Mouse (Mus musculus): ENCODE measurements around the gene Knop1. TPM values are rescaled to one million over a fixed set of nuclear protein-coding genes. Genes with fewer than 3 reads are reported as not detected.
A peak's percentile ranks its signal among the peaks of the same experiment; 100 is the strongest.

Knop1 gene
- total RNA-seq (2021), result 10 to 100 TPM; 24.1 to 27.5 TPM

DNA sequence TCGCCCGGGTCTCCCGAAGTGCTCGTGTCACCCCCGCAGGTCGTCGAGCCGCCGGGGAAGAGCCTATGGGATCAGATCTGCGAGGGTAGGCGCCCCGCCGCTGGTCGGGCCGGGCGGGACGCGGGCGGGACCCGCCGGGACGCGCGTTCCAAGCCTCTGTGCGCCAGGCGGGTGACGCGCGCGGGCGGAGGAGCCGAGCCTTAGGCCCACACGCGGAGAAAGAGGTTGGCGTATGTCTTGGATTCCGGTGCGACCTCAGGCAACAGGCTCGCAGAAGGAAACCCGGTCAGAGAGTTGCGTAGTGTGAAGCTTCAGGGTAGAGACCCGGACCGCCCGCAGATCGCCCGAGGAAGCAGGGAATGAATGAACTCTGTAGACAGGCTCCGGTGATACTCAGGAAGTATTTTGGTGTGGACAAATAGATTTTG lies at the start of gene Knop1:
Knop1 (minus strand) TSS at position 378 of the 428 bp plus-strand sequence.
- DNase-seq (ENCODE audit: extremely low spot score in 1 of 2, low spot score in 1 of 2), result no peak

DNA sequence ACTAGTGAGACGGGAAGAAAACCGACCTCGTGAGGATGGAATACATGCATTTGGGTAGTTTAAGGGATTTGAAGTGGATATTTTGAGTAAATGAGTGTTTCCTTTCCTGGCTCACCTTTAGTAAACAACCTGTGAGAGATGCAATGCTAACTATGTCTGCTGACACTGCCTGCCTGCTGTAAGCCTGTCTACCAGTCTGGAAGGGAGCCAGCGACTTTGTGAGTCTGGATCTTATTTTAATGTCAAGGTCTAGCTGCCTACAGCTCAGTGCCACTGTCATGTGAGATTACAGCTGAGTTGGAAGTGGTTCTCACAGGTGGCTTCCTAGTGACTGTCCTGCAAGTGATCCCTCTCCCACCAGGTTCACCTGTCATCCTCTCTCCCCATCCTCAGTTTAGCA lies 48.5 kb upstream of the Knop1 start:
- no peak for DNase-seq (ENCODE audit: extremely low spot score in 1 of 2, low spot score in 1 of 2)

DNA sequence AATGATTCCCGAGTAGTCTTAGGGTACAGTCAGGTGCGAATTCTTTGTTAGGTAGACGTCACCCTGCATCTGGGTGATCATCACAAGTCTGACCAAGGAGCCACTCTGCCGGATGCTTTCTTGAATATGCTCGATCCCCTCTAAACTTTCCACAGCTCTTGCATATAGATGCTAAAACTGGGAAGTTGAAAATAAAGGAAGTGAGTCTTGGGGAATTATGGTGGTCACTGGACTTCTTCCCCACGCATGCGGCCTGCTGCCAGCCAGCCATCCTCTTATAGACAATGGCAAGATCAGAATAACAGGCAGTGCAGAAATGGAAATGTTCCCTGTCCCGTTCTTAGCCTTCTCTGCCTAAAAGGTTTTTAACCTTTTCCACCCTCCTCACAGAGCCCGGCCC lies 47.8 kb upstream of the Knop1 start:
- DNase-seq (ENCODE audit: extremely low spot score in 1 of 2, low spot score in 1 of 2), result no peak

DNA sequence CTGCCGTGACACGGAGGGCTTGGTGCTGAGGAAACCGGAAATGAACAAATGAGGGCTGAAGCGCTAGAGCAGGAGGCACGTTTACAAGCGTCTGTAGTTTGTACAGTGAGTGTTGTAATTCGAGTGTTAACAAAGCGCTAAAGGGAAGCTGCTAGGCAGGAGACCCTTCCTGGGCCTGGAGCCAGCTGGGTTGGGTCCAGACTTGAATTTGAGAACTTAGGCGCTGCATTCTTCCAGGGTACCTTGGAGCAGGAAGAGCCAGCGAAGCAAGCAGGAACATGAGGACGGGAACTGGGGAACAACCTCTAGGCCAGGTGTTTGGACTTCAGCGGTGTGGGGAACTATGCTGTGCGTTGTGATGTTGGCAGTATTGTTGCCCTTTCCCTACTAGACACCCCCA lies 46.9 kb upstream of the Knop1 start:
- DNase-seq (ENCODE audit: extremely low spot score in 1 of 2, low spot score in 1 of 2), result peak in 1 of 2 experiments; percentile 35

DNA sequence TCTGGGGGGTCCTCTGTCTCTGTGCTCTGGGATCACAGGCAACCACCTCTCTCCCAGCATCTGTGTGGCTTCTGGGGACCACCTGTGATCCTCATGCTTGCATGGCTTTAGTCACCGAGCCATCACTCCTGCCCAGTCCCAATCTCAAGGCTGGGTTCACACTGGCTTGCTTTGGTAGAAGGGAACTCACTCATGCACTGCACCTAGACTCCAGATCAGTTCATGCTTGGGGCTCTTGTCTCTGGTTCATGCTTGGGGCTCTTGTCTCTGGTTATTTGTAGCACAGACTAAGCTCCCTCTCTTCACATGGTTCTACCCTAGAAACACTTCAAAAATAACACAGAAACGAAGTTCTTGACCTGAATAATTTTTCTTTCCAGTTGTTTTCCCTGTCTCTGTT lies 44.0 kb upstream of the Knop1 start:
- DNase-seq (ENCODE audit: extremely low spot score in 1 of 2, low spot score in 1 of 2), result no peak

DNA sequence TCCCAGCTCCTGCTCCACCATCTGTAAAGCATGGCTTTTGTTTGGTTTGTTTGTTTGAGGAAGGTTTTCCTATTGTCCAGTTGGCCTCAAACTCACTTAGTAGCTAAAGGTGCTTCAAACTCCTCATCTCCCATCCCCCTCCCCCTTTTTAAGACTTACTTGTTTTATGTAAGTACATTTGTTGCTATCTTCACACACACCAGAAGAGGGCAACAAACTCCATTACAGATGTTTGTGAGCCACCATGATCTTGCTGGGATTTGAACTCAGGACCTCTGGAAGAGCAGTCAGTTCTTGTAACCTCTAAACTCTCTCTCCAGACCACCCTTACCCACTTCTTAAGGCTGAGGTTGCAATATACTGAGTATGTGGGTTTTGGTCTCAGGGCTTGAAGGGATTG lies 42.0 kb upstream of the Knop1 start:
- DNase-seq (ENCODE audit: extremely low spot score in 1 of 2, low spot score in 1 of 2), result no peak

DNA sequence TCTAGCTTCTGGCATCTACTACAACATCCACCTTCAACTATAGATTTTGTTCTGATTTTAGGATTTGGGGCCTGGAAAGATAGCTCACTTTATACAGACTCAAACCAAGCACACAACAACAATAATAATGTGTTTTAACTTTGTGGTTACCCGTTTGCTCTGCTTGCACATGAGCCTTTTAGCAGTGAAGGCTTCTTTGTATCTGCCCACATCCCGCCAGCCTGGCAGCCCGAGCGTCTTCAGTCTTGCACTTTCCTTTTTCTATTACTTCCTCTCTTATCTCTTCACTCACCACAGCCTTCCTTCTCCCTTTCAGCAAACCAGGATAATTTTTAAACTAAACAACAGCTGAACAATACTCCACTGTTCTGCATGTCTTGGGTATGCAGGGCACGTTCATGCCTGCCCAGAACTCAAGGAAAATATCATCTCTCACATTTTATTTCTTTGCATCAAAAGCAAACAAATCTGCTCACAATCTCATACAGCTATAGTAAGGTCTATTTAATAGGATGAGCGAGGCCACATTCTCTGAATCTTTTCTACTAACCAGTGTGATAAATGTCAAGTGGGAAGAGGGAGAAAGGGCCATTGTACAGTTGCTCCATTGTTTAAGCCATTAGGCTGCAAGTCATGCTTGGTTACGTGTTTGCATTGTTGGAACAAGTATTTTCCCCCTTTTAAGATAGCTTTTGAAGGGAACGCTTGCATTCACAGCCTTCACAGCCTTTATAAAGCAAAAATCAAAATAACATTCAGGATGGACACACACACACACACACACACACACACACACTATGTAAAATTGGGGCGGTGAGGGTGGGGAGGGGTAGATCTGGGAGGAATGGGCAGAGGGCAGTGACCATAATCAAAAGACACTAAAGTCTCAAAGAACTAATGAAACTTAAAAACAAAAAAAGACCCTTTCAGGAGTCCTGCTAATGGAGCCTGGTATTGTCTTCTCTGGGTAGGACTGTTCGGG lies 39.7 kb upstream of the Knop1 start:
- no peak for DNase-seq (ENCODE audit: extremely low spot score in 1 of 2, low spot score in 1 of 2)

DNA sequence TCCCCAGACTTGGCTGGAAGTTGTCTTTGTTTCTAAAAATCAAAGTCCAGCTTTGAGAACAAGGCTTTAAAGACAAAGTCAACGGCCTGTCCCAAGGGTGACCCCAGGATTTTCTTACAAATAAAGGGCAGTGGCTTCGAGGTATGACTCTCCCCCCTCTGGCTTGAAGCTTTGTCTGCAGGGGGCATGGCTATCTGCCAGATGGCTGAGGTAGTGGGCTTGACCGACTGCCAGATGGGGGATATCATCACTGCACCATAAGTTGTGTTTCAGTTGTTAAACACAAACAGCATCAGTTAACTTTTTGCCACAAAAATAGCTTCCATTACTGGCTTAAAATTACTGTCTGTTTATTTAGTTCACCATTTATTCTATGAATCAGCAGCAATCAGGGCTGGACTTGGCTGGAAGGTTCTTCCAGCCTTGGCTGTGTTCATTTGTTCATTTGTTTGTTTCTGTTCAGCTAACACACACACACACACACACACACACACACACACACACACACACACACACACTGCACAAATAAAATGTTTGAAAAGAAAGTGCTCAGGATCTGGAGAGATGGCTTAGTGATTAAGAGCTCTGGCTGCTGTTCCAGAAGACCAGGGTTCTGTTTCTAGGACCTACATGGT lies 33.1 kb upstream of the Knop1 start:
- DNase-seq (ENCODE audit: extremely low spot score in 1 of 2, low spot score in 1 of 2), result peak in 1 of 2 experiments; percentile 17

DNA sequence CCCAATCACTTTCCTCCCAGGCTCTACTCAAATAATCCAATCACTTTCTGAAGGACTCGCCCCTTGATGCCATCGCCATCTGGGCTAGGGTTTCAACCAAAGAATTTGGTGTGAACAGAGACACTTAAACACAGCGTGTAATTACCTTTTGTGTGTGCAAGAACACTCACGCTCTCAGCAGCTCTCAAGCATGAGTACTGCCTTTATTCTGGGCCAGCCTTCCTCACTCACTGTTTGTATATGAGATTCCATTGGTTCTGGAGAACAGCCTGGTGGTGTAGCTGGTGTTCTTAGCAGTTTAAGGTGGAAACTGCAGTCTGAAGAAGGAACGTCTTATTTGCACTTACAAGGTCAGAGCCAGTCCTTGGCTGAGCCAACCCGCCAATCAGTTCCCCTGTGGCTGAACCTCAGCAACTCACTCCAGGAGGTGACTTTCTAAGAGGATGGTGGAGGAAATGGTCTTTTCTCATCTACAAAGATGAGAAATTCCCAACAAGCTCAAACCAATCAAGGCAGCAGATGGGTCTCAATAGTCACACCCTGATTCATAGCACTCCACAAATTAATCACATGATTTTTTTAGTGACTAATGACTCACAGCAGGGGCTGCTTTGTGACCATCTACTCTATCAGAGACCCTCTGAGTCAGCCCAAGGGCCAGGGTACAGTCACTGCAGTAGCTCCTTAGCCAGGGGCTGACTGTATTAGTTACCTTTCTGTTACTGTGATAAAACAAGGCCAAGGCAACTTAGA lies 31.4 kb upstream of the Knop1 start:
- no peak for DNase-seq (ENCODE audit: extremely low spot score in 1 of 2, low spot score in 1 of 2)

DNA sequence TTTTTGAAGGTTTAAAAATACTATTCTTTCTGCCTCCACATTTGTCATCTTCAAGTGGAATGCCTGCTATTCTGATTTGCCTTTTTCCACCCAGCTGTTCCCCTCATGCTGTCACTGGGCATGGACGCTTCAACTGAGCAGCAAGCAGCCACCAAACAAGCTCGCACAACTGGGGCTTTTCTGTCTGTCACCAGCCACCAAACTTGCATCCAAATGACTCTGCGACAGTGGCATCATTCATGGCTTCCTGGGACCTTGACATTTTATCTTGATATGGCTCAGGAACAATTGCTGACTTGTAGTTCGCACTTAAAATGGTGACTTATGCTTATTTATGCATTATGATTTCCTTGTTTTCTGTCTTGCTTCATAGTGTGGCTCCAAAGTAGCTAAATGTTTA lies 28.9 kb upstream of the Knop1 start:
- no peak for DNase-seq (ENCODE audit: extremely low spot score in 1 of 2, low spot score in 1 of 2)

DNA sequence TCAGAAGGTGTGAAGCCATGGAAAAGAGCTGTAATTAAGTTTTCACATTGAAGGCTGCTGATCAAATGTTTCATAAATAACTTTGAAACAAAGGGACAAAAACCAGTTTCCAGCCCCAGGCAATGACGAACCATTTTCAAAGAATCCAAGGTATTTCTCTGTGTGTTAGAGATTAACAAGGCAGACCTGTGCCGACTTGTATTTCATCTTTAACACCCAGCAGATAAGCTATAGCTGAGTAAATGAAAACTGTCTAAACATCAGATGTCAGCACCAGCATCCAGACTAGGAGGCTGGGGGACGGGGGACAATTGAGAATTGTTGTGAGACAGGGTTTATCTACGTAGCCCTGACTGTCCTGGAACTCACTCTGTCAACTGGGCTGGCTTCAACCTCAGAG lies 27.9 kb upstream of the Knop1 start:
- no peak for DNase-seq (ENCODE audit: extremely low spot score in 1 of 2, low spot score in 1 of 2)

DNA sequence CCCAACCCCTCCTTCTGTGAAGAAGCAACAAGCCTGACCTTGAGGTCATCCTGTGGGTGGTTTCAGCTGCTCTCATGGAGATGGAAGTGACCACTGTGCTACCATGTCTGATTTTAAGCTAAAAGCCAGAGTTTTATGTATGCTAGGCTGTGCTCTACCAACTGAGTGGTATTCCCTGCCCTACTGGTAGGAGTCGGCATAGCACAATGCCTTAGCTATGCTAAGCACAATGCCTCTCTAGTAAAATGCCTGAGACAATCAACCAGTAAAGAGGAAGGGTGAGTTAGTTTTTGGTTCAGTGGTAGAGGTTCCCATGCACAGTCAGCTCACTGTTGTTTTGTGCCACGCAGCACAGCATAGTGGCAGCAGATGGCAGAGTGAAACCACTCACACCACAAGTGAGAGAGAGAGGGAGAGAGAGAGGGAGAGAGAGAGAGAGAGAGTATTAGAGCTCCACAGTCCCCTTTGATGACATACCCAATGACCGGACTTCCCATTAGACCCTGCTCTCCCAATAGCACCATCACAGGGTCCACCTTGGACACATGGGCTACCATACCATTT lies 23.5 kb upstream of the Knop1 start:
- no peak for DNase-seq (ENCODE audit: extremely low spot score in 1 of 2, low spot score in 1 of 2)

DNA sequence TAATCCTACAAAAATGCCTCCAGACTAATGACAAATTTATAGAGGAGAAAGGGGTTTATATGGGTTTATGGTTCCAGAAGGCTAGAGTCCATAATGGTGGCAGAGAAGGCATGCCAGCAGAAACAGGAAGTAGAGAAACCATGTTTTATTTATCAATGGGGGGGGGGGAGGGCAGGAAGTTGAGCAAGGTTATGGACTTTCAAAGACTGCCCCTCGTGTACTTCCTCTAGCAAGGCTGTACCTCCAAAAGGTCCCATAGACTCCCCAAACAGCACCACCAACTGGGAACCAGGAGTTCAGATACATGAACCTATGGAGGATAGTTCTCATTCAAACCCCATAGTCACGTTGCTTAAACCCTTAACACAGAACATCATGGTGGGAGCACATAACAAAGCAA lies 9.3 kb upstream of the Knop1 start:
- no peak for DNase-seq (ENCODE audit: extremely low spot score in 1 of 2, low spot score in 1 of 2)

DNA sequence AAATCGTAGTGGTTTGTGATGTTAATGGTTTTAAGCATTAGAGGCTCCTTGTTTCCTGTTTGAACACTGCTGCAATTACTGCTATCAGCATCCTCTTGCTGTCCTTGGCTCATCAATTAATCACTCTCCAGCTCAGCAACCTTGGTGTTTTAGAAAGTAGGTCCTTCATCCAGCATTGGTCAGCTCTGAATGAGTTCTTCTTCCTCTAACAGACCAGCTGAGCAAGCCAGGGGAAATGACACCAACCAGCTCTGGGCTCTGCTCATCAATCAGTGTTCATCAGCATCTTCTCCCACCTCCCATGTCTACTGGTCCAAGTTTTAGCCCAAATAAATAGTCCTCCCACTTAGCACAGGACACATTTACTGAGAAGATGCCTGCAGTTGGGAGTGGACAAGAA lies 2.6 kb upstream of the Knop1 start:
- no peak for DNase-seq (ENCODE audit: extremely low spot score in 1 of 2, low spot score in 1 of 2)

DNA sequence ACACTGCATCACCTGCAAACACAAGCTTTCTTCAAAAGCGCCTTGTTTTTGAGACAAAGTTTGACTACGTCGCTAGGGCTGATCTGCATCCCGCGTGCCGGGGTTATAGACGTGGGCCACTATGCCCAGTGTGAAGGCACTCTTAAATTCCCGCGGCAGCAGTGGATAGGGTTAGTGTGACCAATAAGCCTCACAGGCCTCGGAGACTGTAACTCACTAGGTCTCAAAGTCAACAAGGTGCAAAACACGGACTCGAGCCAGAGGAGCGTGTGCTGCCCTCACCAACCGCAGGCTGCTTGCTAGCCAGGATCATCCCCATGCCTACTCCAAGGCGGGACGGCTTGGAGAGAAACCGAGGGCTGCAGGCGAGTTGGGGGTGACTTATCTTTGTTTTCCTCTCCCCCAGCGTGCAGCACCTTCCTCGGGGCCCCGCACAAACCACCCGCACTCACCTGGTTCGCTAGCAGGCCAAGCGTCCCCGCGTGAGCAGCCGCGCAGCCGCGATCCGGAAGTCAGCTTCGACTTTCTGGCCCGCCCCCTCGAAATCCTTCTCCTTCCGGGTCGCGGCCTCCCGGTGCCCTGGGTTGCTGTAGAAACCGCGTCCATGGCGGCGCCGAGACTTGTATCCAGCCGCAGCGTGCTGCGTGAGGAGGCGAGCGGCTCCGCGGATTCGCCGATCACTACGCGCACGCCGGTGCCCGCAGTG lies 730 bp downstream of the Knop1 start, which contains the start of gene Iqck:
Iqck (plus strand) TSS at position 582 of the 706 bp plus-strand sequence.
- peak; percentile 82 to 87 for DNase-seq (ENCODE audit: extremely low spot score in 1 of 2, low spot score in 1 of 2)

DNA sequence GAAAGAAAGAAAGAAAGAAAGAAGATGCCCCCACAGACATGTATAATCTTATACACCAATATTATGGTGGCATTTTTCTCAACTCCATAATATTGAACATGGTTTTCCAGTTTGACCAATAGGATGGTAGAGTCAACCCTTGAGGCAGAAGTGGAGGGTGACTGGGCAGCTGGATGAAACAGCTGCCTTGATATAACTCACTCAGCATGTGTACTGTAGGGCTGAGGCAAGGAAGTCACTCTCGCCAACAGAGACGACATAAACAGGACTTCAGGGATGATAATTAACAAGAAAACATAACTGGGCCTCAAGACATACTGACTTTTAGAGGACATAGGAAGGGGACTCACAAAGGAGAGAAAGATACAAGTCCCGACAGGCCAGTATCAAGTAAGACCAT lies 1.4 kb downstream of the Knop1 start:
- no peak for DNase-seq (ENCODE audit: extremely low spot score in 1 of 2, low spot score in 1 of 2)

DNA sequence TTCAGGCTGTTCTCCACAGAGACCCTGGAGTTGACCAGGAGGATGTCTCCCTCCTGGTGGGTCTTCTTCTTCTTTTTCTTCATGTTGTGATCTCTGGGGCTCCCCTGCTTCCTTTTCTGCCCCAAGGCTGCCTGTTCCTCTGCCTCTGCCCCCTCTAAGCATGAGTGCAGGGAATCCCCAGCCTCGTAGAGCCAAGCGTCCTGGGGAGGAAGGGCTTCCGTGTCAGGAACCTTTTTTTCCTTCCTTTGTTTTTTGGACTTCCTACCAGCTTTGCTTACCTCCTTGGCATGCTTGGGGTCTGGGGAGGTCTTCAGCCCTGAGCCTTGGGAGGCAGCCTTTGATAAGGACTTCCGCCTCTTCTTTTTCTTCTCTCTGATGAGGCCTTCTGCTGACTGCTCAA lies 3.4 kb downstream of the Knop1 start:
- no peak for DNase-seq (ENCODE audit: extremely low spot score in 1 of 2, low spot score in 1 of 2)

DNA sequence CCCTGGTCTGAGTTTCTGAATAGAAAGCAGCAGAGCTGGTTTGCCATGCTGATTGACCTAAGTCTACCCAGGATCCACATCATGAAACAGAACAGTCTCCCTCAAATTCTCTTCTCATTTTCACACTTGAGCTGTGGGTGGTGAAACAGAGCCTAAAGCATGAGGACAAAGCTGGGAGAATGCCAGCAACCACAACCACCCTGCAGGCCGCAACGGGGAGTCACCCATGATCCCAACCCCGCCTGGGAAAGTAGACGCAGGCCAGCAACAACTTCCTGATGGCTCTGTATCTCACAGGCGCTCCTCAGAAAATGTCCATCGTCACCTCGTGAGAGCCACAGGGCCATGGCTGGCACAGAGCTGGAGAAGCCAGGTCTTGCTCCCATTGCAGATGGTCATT lies 4.5 kb downstream of the Knop1 start:
- peak in 1 of 2 experiments; percentile 9 for DNase-seq (ENCODE audit: extremely low spot score in 1 of 2, low spot score in 1 of 2)

DNA sequence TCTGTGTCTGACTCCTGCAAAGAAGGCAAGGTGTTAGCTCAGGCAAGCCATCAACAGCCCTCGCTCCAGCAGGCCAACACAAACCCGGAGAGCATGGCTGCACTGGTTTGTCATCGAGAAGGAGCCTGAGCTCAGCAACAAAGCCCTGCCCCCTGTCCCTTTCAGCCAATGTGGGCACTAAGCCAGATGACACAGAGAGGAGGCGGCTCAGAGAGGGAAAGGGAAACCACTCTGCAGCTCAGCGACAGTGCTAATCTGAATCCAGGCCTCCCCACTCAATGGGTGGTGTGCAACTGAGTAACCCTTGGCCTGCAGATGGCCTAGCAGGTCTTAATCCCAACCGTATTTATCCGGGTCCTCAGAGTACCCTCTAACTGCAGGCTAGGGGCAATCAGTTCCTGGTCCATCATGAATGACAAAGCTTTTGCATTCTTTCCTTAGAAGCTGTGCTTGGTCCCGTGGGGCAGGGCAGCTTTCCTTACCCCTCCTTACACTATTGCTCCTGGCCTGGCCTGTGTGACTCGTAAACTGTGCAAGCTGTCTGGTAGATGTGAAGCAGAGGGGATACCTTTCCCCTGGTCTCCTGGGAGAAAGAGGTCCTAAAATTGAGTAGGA lies 5.3 kb downstream of the Knop1 start:
- DNase-seq (ENCODE audit: extremely low spot score in 1 of 2, low spot score in 1 of 2), result peak in 1 of 2 experiments; percentile 20
